Mouse (Mus musculus): ENCODE measurements at regions not wholly inside any gene's neighbourhood (a gene's known extent, or its start where the extent isn't known, plus 50 kb on each side); places are given as distances from the start of the nearest gene placed in this dataset.

DNA sequence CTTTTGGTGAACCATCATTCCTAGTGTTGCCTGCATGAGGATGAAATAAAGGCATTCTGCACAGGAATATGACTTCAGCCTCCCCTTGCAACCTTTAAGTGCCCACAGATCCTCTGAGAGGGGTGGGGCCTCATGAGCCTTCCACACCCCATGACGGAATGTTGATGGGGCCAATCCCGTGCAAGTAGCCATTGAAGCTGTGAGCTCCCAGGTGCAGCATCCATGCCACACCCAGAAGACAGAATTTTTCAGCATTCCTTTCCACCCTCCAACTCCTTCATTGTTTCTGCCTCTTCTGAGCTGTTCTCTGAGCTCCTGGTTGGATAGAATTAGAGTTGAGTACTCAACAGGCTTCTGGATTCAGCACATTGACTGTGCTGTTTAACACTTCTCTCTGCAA lies 174.6 kb upstream of the Srrm4 start:
- no peaks in the 10 kb centered on the region for H3K36me3 ChIP-seq
- WGBS: 78% methylated on average over 2 of the region's 2 CpGs
- H3K4me2 ChIP-seq: no peak overlapping the region
- no peak overlapping the region for H3K9ac ChIP-seq
- no peaks in the 10 kb centered on the region for H3K4me1 ChIP-seq
- H3K27me3 ChIP-seq (replicated peaks): no peaks in the 10 kb centered on the region
- ATAC-seq (ENCODE audit: extremely low read depth, insufficient number of reproducible peaks, low FRiP score, low TSS enrichment): no peak
- H3K9me3 ChIP-seq: peaks cover 15% of the 10 kb centered on the region
- H3K4me3 ChIP-seq: no peak overlapping the region
- no peak overlapping the region for H3K27ac ChIP-seq (replicated peaks)

- Histone ChIP-seq H3K4me3 (no peak overlapping the region), H3K4me2 (no peak overlapping the region), H3K27me3 (replicated peaks) (no peaks in the 10 kb centered on the region), H3K27ac (replicated peaks) (no peak overlapping the region), H3K9me3 (peaks cover 9% of the 10 kb centered on the region; the same call in 1 of the 2 replicates), H3K4me1 (no peaks in the 10 kb centered on the region), H3K9ac (no peak overlapping the region), H3K36me3 (no peaks in the 10 kb centered on the region)
- WGBS: 87% methylated on average over 6 of the region's 6 CpGs
- no peak for ATAC-seq (ENCODE audit: extremely low read depth, insufficient number of reproducible peaks, low FRiP score, low TSS enrichment)
Observed at GRCm38 (mm10) chr5:116761323-116761722, 169.7 kb upstream of the Srrm4 start.

- Histone ChIP-seq H3K4me3 (no peak overlapping the region), H3K4me2 (no peak overlapping the region), H3K36me3 (no peaks in the 10 kb centered on the region), H3K27me3 (replicated peaks) (no peaks in the 10 kb centered on the region), H3K9me3 (peaks cover 1% of the 10 kb centered on the region; the same call in 1 of the 2 replicates), H3K4me1 (no peaks in the 10 kb centered on the region), H3K27ac (replicated peaks) (no peak overlapping the region), H3K9ac (no peak overlapping the region)
- WGBS: 70% methylated on average over 14 of the region's 14 CpGs
- ATAC-seq (ENCODE audit: extremely low read depth, insufficient number of reproducible peaks, low FRiP score, low TSS enrichment): no peak
Observed at GRCm38 (mm10) chr5:116758687-116759086, 167.1 kb upstream of the Srrm4 start.

- ATAC-seq (ENCODE audit: extremely low read depth, insufficient number of reproducible peaks, low FRiP score, low TSS enrichment): no peak
- H3K27ac ChIP-seq (replicated peaks): no peak overlapping the region
- H3K4me3 ChIP-seq: no peak overlapping the region
- WGBS: 64% methylated on average over 2 of the region's 2 CpGs
- no peak overlapping the region for H3K4me2 ChIP-seq
- no peak overlapping the region for H3K9ac ChIP-seq
- no peaks in the 10 kb centered on the region for H3K36me3 ChIP-seq
- H3K9me3 ChIP-seq: no peaks in the 10 kb centered on the region
- H3K27me3 ChIP-seq (replicated peaks): no peaks in the 10 kb centered on the region
- no peaks in the 10 kb centered on the region for H3K4me1 ChIP-seq
Observed at GRCm38 (mm10) chr5:116752941-116753340, 161.3 kb upstream of the Srrm4 start.

DNA sequence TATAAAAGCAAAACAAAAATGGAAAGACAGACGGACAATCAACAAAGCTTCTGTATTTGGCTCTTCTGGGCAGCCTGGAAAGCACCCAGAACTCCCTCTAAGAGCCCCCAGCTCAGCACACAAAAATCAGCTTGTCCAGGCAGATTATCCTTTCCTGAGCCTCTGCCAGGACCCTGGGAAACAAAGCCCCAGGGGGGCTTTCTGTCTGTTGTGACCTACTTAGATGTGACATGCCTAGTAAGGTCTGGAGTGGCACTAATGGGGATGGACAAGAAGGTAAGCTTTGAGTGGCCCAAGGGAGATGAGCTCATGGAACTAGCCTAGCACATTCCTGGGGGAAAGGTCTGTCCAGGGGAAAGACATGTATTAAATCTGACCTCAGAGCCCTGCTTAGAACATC lies 160.5 kb upstream of the Srrm4 start:
- H3K4me3 ChIP-seq: no peak overlapping the region
- no peaks in the 10 kb centered on the region for H3K4me1 ChIP-seq
- H3K27ac ChIP-seq (replicated peaks): no peak overlapping the region
- no peak for ATAC-seq (ENCODE audit: extremely low read depth, insufficient number of reproducible peaks, low FRiP score, low TSS enrichment)
- H3K9ac ChIP-seq: no peak overlapping the region
- no peak overlapping the region for H3K4me2 ChIP-seq
- no peaks in the 10 kb centered on the region for H3K36me3 ChIP-seq
- H3K27me3 ChIP-seq (replicated peaks): no peaks in the 10 kb centered on the region
- WGBS: 33% methylated on average over 1 of the region's 1 CpGs
- H3K9me3 ChIP-seq: no peaks in the 10 kb centered on the region

DNA sequence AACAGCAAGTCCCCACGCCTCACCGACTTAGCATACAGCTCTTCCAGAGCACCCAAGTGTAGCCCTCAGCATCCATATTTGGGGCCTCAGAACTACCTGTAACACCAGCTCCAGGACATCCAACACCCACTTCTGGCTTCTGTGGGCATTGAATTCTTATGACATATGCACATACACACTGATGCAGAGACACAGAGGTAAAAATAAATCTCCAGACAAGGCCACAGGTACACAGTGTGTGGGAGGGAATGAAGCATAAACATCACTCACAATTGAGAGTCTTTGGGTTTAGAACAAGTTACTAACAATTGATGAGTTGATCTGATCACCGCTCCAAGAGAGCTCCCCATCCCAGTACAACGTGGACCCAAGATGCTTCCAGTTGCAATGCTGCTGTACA lies 154.2 kb upstream of the Srrm4 start:
- Histone ChIP-seq H3K4me2 (no peak overlapping the region), H3K36me3 (no peaks in the 10 kb centered on the region), H3K27me3 (replicated peaks) (no peaks in the 10 kb centered on the region), H3K9ac (no peak overlapping the region), H3K4me1 (no peaks in the 10 kb centered on the region), H3K4me3 (no peak overlapping the region), H3K9me3 (no peaks in the 10 kb centered on the region), H3K27ac (replicated peaks) (no peak overlapping the region)
- 80% methylated on average over 4 of the region's 4 CpGs for WGBS
- ATAC-seq (ENCODE audit: extremely low read depth, insufficient number of reproducible peaks, low FRiP score, low TSS enrichment): no peak

- no peaks in the 10 kb centered on the region for H3K27me3 ChIP-seq (replicated peaks)
- no peak overlapping the region for H3K9ac ChIP-seq
- H3K4me2 ChIP-seq: no peak overlapping the region
- H3K9me3 ChIP-seq: no peaks in the 10 kb centered on the region
- no peak for ATAC-seq (ENCODE audit: extremely low read depth, insufficient number of reproducible peaks, low FRiP score, low TSS enrichment)
- no peaks in the 10 kb centered on the region for H3K4me1 ChIP-seq
- no peak overlapping the region for H3K27ac ChIP-seq (replicated peaks)
- H3K36me3 ChIP-seq: no peaks in the 10 kb centered on the region
- 44% methylated on average over 10 of the region's 10 CpGs for WGBS
- no peak overlapping the region for H3K4me3 ChIP-seq
Observed at GRCm38 (mm10) chr5:116744389-116744788, 152.8 kb upstream of the Srrm4 start.

- no peak for ATAC-seq (ENCODE audit: extremely low read depth, insufficient number of reproducible peaks, low FRiP score, low TSS enrichment)
- Histone ChIP-seq H3K36me3 (no peaks in the 10 kb centered on the region), H3K4me1 (no peaks in the 10 kb centered on the region), H3K4me3 (no peak overlapping the region), H3K27ac (replicated peaks) (no peak overlapping the region), H3K27me3 (replicated peaks) (no peaks in the 10 kb centered on the region), H3K4me2 (no peak overlapping the region), H3K9ac (no peak overlapping the region), H3K9me3 (no peaks in the 10 kb centered on the region)
- 57% methylated on average over 4 of the region's 4 CpGs for WGBS
Observed at GRCm38 (mm10) chr5:116735622-116736021, 144.0 kb upstream of the Srrm4 start.

- H3K4me2 ChIP-seq: no peak overlapping the region
- no peaks in the 10 kb centered on the region for H3K27me3 ChIP-seq (replicated peaks)
- 77% methylated on average over 3 of the region's 3 CpGs for WGBS
- H3K27ac ChIP-seq (replicated peaks): no peak overlapping the region
- no peaks in the 10 kb centered on the region for H3K4me1 ChIP-seq
- ATAC-seq (ENCODE audit: extremely low read depth, insufficient number of reproducible peaks, low FRiP score, low TSS enrichment): no peak
- no peaks in the 10 kb centered on the region for H3K36me3 ChIP-seq
- no peak overlapping the region for H3K9ac ChIP-seq
- H3K4me3 ChIP-seq: no peak overlapping the region
- no peaks in the 10 kb centered on the region for H3K9me3 ChIP-seq
Observed at GRCm38 (mm10) chr5:116731509-116731908, 139.9 kb upstream of the Srrm4 start.

DNA sequence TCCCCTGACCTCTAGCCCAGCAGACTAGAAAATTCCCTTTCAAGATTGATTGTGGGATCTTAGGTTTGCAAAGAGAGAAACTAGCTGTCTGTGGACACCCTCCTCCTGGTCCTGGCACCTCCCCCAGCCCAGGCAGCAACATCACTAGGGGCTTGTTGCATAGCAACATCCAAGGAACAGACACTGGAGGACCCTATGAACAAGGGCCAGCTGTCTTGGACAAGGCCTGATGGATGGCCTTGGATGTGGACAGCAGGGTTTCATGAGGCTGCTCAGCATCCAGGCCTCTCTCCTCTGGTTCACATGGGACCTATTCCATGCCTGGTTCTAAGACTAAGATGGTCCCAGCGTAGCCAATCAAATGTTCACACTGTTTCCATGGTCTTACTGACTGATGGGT lies 127.6 kb upstream of the Srrm4 start:
- Histone ChIP-seq H3K27me3 (replicated peaks) (no peaks in the 10 kb centered on the region), H3K36me3 (no peaks in the 10 kb centered on the region), H3K4me1 (no peaks in the 10 kb centered on the region), H3K9ac (no peak overlapping the region), H3K27ac (replicated peaks) (no peak overlapping the region), H3K4me2 (no peak overlapping the region), H3K9me3 (no peaks in the 10 kb centered on the region), H3K4me3 (no peak overlapping the region)
- no peak for ATAC-seq (ENCODE audit: extremely low read depth, insufficient number of reproducible peaks, low FRiP score, low TSS enrichment)
- WGBS: 59% methylated on average over 1 of the region's 1 CpGs

DNA sequence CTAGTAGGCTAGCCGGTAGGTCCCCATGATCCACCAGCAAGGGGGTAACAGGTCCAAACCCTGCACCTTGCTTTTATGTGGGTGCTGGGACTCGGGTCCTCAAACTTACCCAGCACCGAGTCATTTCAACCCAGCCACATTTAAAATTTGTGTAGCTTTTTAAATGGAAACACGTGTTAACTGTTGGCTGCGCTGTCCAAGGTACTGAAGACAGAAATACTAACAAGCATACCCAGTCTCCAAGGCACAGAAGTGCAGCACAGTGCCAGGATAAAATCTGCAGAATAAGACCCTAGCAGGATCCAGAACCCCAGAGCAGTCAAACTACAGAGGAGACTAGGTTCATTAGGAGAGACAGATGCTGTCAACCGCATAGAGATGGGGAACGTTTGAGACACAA lies 122.6 kb upstream of the Srrm4 start:
- no peaks in the 10 kb centered on the region for H3K36me3 ChIP-seq
- no peak overlapping the region for H3K9ac ChIP-seq
- no peaks in the 10 kb centered on the region for H3K27me3 ChIP-seq (replicated peaks)
- H3K4me3 ChIP-seq: no peak overlapping the region
- H3K9me3 ChIP-seq: no peaks in the 10 kb centered on the region
- no peaks in the 10 kb centered on the region for H3K4me1 ChIP-seq
- H3K4me2 ChIP-seq: no peak overlapping the region
- WGBS: 21% methylated on average over 7 of the region's 7 CpGs
- H3K27ac ChIP-seq (replicated peaks): no peak overlapping the region
- no peak for ATAC-seq (ENCODE audit: extremely low read depth, insufficient number of reproducible peaks, low FRiP score, low TSS enrichment)

DNA sequence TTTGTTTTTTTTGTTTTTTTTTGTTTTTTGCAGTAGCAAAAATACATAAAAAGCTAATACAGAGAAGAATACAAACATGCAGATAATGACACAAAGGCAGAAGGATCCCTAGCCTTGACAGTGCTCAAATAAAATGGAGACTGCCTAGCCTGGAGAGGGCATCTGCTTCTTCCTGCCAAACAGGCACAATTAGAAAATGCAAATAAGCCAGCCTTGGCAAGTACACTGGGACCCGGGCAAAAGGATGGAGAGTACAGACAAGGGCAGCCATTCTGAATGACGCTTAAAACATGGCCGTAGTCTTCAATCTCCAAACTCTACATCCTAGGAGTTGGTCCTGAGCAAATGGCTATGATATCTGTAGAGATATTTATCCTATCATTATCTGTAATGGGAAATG lies 120.4 kb upstream of the Srrm4 start:
- 81% methylated on average over 3 of the region's 3 CpGs for WGBS
- Histone ChIP-seq H3K27me3 (replicated peaks) (no peaks in the 10 kb centered on the region), H3K9me3 (no peaks in the 10 kb centered on the region), H3K4me1 (no peaks in the 10 kb centered on the region), H3K27ac (replicated peaks) (no peak overlapping the region), H3K9ac (no peak overlapping the region), H3K4me3 (no peak overlapping the region), H3K36me3 (no peaks in the 10 kb centered on the region), H3K4me2 (no peak overlapping the region)
- no peak for ATAC-seq (ENCODE audit: extremely low read depth, insufficient number of reproducible peaks, low FRiP score, low TSS enrichment)

DNA sequence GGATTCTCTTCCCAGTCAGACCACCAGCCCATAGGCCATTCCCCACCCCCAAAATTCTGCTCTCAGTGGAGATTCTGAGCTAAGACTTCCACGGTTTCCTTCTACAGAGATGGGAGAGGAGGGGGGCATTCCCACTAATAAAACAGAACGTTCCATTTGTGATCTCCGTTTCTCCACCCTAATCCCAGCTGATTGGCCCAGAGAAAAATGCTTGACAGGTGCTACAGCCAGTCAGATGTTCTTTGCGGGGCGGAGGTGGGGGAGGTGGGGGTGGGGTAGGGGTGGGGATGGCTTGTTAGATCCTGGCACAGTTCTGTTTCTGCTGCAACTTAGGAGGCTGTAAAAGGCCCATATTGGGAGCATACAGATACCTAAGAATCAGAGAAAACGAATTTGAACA lies 116.9 kb upstream of the Srrm4 start:
- no peak for ATAC-seq (ENCODE audit: extremely low read depth, insufficient number of reproducible peaks, low FRiP score, low TSS enrichment)

More for the DNA sequence above, 116.9 kb upstream of the Srrm4 start:
- H3K27me3 ChIP-seq (replicated peaks): no peaks in the 10 kb centered on the region
- no peak overlapping the region for H3K9ac ChIP-seq
- H3K4me1 ChIP-seq: no peaks in the 10 kb centered on the region
- H3K9me3 ChIP-seq: no peaks in the 10 kb centered on the region
- no peak overlapping the region for H3K27ac ChIP-seq (replicated peaks)
- WGBS: 29% methylated on average over 6 of the region's 6 CpGs
- no peak overlapping the region for H3K4me2 ChIP-seq
- no peaks in the 10 kb centered on the region for H3K36me3 ChIP-seq
- H3K4me3 ChIP-seq: no peak overlapping the region
